Mouse (Mus musculus) splenic B cell, adult 2 months (primary cell): ENCODE results near the gene Ccnk.

Experiments
- DNase-seq: peaks from one replicate; pipeline ENCODE4 v3.0.0-alpha.2; 2011; ENCODE audit warnings: low read depth, low spot score
- H3K27me3 ChIP-seq: 2 replicates; pipeline ENCODE4 v1.6.1; 2012; ENCODE audit warnings: mild to moderate bottlenecking, low read length, moderate library complexity, mixed read lengths; ENCODE audit not compliant: control insufficient read depth, poor library complexity, insufficient read depth, severe bottlenecking
- H3K36me3 ChIP-seq: 2 replicates; pipeline ENCODE4 v1.6.1; 2012; ENCODE audit warnings: mild to moderate bottlenecking, low read length, moderate library complexity, mixed read lengths; ENCODE audit not compliant: control insufficient read depth, poor library complexity, insufficient read depth, severe bottlenecking

The Ccnk gene

GRCm38 (mm10) chr12:108225781-108226180, 46.4 kb downstream of the Ccnk start:
- no peaks in the 10 kb centered on the region for H3K27me3 ChIP-seq
- H3K36me3 ChIP-seq = no peaks in the 10 kb centered on the region
- no peak for DNase-seq

- no peaks in the 10 kb centered on the region for H3K36me3 ChIP-seq
- no peak for DNase-seq
- no peaks in the 10 kb centered on the region for H3K27me3 ChIP-seq
Observed at GRCm38 (mm10) chr12:108226216-108226615, 46.8 kb downstream of the Ccnk start.

DNA sequence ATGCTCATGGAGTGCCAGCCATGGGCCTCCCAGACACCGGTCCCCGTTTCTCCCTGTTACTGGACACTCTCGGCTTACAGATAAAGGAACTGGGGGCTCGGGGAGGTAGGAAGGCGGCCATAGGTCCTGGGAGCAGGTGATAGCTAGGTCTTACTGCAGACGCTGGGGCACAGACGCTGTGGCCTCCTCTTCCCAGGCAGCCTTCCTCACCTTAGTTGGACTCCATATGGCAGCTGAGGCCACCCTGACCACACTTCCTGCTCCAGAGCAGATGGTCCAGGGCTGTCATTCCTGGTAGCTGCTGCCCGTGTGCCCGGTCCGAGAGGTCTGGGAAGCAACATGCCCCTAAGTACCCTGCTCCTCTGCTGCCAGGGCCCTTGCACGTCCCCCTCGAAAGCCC, 47.6 kb downstream of the Ccnk start:
- Histone ChIP-seq H3K27me3 (no peaks in the 10 kb centered on the region), H3K36me3 (no peaks in the 10 kb centered on the region)
- no peak for DNase-seq

GRCm38 (mm10) chr12:108227527-108227926, 48.1 kb downstream of the Ccnk start:
- no peak for DNase-seq
- no peaks in the 10 kb centered on the region for H3K36me3 ChIP-seq
- no peaks in the 10 kb centered on the region for H3K27me3 ChIP-seq

DNA sequence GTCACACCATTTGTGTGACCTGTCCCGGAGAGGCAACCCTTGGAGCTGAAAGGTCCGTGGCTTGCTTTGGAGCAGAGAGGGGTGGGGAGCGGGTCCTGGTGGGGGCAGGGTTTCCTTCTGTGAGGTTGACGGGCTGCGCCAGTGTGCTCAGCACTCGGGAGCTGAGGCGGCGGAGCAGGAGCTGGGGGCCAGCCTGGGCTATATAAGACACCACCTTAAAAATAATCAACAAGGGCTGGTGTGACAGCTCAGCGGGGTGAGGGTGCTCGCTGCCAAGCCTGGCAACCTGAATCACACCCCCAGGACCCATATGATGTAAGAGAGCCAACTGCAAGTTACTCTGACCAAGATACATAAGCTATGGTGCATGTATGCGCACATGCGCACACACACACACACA, 50.7 kb downstream of the Ccnk start:
- no peak for DNase-seq
- Histone ChIP-seq H3K36me3 (no peaks in the 10 kb centered on the region), H3K27me3 (no peaks in the 10 kb centered on the region)

- no peaks in the 10 kb centered on the region for H3K36me3 ChIP-seq
- no peak for DNase-seq
- no peaks in the 10 kb centered on the region for H3K27me3 ChIP-seq
Observed at GRCm38 (mm10) chr12:108230821-108231794, 51.7 kb downstream of the Ccnk start.

GRCm38 (mm10) chr12:108231901-108232300, 52.5 kb downstream of the Ccnk start:
- DNase-seq = no peak
- no peaks in the 10 kb centered on the region for H3K27me3 ChIP-seq

GRCm38 (mm10) chr12:108233736-108234135, 54.4 kb downstream of the Ccnk start:
- no peaks in the 10 kb centered on the region for H3K27me3 ChIP-seq
- H3K36me3 ChIP-seq = no peaks in the 10 kb centered on the region
- DNase-seq = no peak

More at GRCm38 (mm10) chr12:108231901-108232300, 52.5 kb downstream of the Ccnk start:
- H3K36me3 ChIP-seq = no peaks in the 10 kb centered on the region

GRCm38 (mm10) chr12:108234832-108235602, 55.6 kb downstream of the Ccnk start:
- no peaks in the 10 kb centered on the region for H3K27me3 ChIP-seq
- no peak for DNase-seq
- no peaks in the 10 kb centered on the region for H3K36me3 ChIP-seq

DNA sequence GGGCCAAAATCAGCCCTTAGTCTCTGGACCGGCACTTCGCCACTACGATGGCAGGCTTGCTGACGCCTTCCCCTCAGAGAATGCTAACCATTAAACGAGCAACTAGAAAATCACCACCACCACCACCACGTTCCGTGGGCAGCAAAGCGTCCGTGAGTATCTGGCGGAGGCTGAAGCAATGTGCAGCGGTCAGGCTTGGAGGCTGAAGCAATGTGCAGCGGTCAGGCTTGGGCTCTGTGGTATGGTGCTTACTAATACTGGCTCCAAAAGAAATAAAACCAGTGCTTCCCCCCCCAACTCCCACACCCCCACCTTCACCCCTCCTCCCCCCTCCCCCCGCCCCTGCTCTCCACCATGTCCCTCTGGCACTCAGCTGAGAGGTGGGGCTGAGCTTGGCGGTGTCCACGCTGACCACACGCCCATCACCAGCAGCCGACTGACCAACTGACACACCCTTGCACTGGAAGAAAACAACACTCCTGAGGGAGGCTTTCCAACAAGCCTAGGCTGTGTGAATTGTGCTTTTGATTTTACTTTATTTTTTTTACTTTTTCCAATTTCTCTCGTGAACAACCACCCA, 56.7 kb downstream of the Ccnk start:
- Histone ChIP-seq H3K27me3 (no peaks in the 10 kb centered on the region), H3K36me3 (no peaks in the 10 kb centered on the region)
- no peak for DNase-seq

DNA sequence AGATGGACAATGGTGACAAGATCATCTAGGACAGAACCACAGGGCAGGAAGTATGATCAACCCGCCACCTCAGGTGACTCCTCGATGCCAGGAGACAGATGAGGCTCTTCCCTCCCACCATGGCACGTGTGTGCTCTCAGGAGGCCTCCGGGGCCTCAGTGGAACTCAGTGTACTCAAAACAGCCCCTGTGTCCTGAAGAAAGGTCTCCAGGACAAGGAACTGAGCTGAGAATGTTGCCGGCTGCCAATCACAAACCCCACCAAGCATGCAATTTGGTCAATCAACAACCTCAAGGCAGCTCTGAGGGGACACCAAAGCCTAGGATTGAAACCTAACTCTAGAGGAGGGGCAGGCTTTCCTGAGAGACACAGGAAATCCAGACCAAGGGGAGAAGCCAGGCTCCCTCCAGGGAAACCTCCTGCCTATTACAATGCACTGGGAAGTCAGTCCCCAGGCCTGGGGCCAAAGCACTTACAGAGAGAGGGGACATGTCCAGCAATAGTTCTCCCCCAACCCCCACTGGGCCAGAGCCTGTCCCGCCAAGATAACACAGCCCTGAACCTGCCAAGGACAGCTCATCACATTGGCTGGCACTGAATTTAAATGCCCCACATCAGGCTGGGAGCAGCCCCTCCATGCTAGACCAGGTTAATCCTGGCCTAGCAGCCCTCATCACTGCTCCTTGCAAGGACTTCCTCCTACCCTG, 58.1 kb downstream of the Ccnk start:
- no peak for DNase-seq
- Histone ChIP-seq H3K27me3 (no peaks in the 10 kb centered on the region), H3K36me3 (no peaks in the 10 kb centered on the region)

- DNase-seq = no peak
- Histone ChIP-seq H3K36me3 (no peaks in the 10 kb centered on the region), H3K27me3 (no peaks in the 10 kb centered on the region)
Observed at GRCm38 (mm10) chr12:108238395-108239035, 59.1 kb downstream of the Ccnk start.

- DNase-seq = no peak
- Histone ChIP-seq H3K36me3 (no peaks in the 10 kb centered on the region), H3K27me3 (no peaks in the 10 kb centered on the region)
Observed at GRCm38 (mm10) chr12:108239441-108239840, 60.1 kb downstream of the Ccnk start.

- Histone ChIP-seq H3K36me3 (no peaks in the 10 kb centered on the region), H3K27me3 (no peaks in the 10 kb centered on the region)
- no peak for DNase-seq
Observed at GRCm38 (mm10) chr12:108240401-108240890, 61.1 kb downstream of the Ccnk start.
